Mouse (Mus musculus): ENCODE data around the gene Tle2. TPM values are rescaled to one million over a fixed set of nuclear protein-coding genes. Genes with fewer than 3 reads are reported as not detected.
A peak's percentile ranks its signal among the peaks of the same experiment; 100 is the strongest.

The Tle2 gene
- polyA plus RNA-seq, 2 experiments, result 38.1 to 250 TPM

- peaks cover 17% of the 10 kb centered on the region for H3K4me1 ChIP-seq (ENCODE audit: control insufficient read depth, insufficient read depth, low read length)
- TF ChIP-seq POLR2A (IDR thresholded peaks at IDR 0.05; ENCODE audit: borderline replicate concordance, extremely low read depth, insufficient read depth, insufficient read length), result no peak
- ATAC-seq (ENCODE audit: low FRiP score, low read depth) (no peak), DNase-seq (ENCODE audit: low spot score) (no peak)
- H3K27ac ChIP-seq (replicated peaks; ENCODE audit: low read depth, low read length), result no peak overlapping the region
- peaks cover 13% of the 10 kb centered on the region; the same call in 1 of the 2 replicates for H3K36me3 ChIP-seq (ENCODE audit: control insufficient read depth, insufficient read depth, low read length)
- no peaks in the 10 kb centered on the region for H3K27me3 ChIP-seq (ENCODE audit: control insufficient read depth, insufficient read depth, low read length)
- H3K9ac ChIP-seq (ENCODE audit: low read depth, low read length, severe bottlenecking), result peak overlapping the region; percentile 90
- WGBS, result 71% methylated on average over 1 of the region's 1 CpGs
- no peaks in the 10 kb centered on the region for H3K9me3 ChIP-seq (ENCODE audit: control insufficient read depth, low read length)
- H3K4me3 ChIP-seq (replicated peaks; ENCODE audit: low read length), result peak overlapping the region; percentile 93
- H3K4me2 ChIP-seq (replicated peaks; ENCODE audit: low read depth, low read length, severe bottlenecking), result peak overlapping the region; percentile 94
Measured at GRCm38 (mm10) chr10:81543633-81544032, 30.7 kb upstream of the Tle2 start.

- TF ChIP-seq POLR2A (IDR thresholded peaks at IDR 0.05; ENCODE audit: borderline replicate concordance, extremely low read depth, insufficient read depth, insufficient read length), result 0 out of 2 replicates have a peak, but pooled peaks have one; percentile 66
- 0% methylated on average over 54 of the region's 93 CpGs for WGBS
- DNase-seq (ENCODE audit: low spot score), result no peak
- Histone ChIP-seq H3K9ac (ENCODE audit: low read depth, low read length, severe bottlenecking) (peak overlapping the region; percentile 90), H3K27ac (replicated peaks; ENCODE audit: low read depth, low read length) (peak overlapping the region; percentile 76), H3K9me3 (ENCODE audit: control insufficient read depth, low read length) (no peaks in the 10 kb centered on the region), H3K4me1 (ENCODE audit: control insufficient read depth, insufficient read depth, low read length) (peaks cover 17% of the 10 kb centered on the region), H3K27me3 (ENCODE audit: control insufficient read depth, insufficient read depth, low read length) (no peaks in the 10 kb centered on the region), H3K4me3 (replicated peaks; ENCODE audit: low read length) (peak overlapping the region; percentile 93), H3K4me2 (replicated peaks; ENCODE audit: low read depth, low read length, severe bottlenecking) (peak overlapping the region; percentile 94), H3K36me3 (ENCODE audit: control insufficient read depth, insufficient read depth, low read length) (peaks cover 9% of the 10 kb centered on the region; the same call in 1 of the 2 replicates)
- peak; percentile 24 for ATAC-seq (ENCODE audit: low FRiP score, low read depth)
Measured at GRCm38 (mm10) chr10:81544296-81545160, 29.8 kb upstream of the Tle2 start.

- Histone ChIP-seq H3K36me3 (ENCODE audit: control insufficient read depth, insufficient read depth, low read length) (0 out of 2 replicates have a peak, but pooled peaks cover 2% of the 10 kb centered on the region), H3K9me3 (ENCODE audit: control insufficient read depth, low read length) (no peaks in the 10 kb centered on the region), H3K27ac (replicated peaks; ENCODE audit: low read depth, low read length) (peak within 1 kb of the TSS; percentile 76), H3K4me2 (replicated peaks; ENCODE audit: low read depth, low read length, severe bottlenecking) (peak within 1 kb of the TSS; percentile 94), H3K27me3 (ENCODE audit: control insufficient read depth, insufficient read depth, low read length) (no peaks in the 10 kb centered on the region), H3K4me1 (ENCODE audit: control insufficient read depth, insufficient read depth, low read length) (peaks cover 17% of the 10 kb centered on the region), H3K9ac (ENCODE audit: low read depth, low read length, severe bottlenecking) (peak within 1 kb of the TSS; percentile 90), H3K4me3 (replicated peaks; ENCODE audit: low read length) (peak within 1 kb of the TSS; percentile 93)
- DNase-seq (ENCODE audit: low spot score), result peak; percentile 98
- ATAC-seq (ENCODE audit: low FRiP score, low read depth), result peak; percentile 97
- 2% methylated on average over 47 of the region's 59 CpGs for WGBS
- 0 out of 2 replicates have a peak, but pooled peaks have one; percentile 30 for TF ChIP-seq POLR2A (IDR thresholded peaks at IDR 0.05; ENCODE audit: borderline replicate concordance, extremely low read depth, insufficient read depth, insufficient read length)
Measured at GRCm38 (mm10) chr10:81545161-81545747, 29.1 kb upstream of the Tle2 start, which contains the start of gene Gna11. TSS of gene Gna11 (minus strand) at chr10:81545190.

- Histone ChIP-seq H3K27me3 (ENCODE audit: control insufficient read depth, insufficient read depth, low read length) (no peaks in the 10 kb centered on the region), H3K27ac (replicated peaks; ENCODE audit: low read depth, low read length) (no peak overlapping the region), H3K9me3 (ENCODE audit: control insufficient read depth, low read length) (no peaks in the 10 kb centered on the region), H3K4me2 (replicated peaks; ENCODE audit: low read depth, low read length, severe bottlenecking) (no peak overlapping the region), H3K4me1 (ENCODE audit: control insufficient read depth, insufficient read depth, low read length) (peaks cover 19% of the 10 kb centered on the region), H3K36me3 (ENCODE audit: control insufficient read depth, insufficient read depth, low read length) (no peaks in the 10 kb centered on the region), H3K4me3 (replicated peaks; ENCODE audit: low read length) (no peak overlapping the region), H3K9ac (ENCODE audit: low read depth, low read length, severe bottlenecking) (no peak overlapping the region)
- TF ChIP-seq POLR2A (IDR thresholded peaks at IDR 0.05; ENCODE audit: borderline replicate concordance, extremely low read depth, insufficient read depth, insufficient read length), result no peak
- 81% methylated on average over 5 of the region's 5 CpGs for WGBS
- DNase-seq (ENCODE audit: low spot score), result no peak
- no peak for ATAC-seq (ENCODE audit: low FRiP score, low read depth)
Measured at GRCm38 (mm10) chr10:81546332-81546731, 28.0 kb upstream of the Tle2 start.

- Histone ChIP-seq H3K9me3 (ENCODE audit: control insufficient read depth, low read length) (no peaks in the 10 kb centered on the region), H3K27ac (replicated peaks; ENCODE audit: low read depth, low read length) (no peak overlapping the region), H3K4me2 (replicated peaks; ENCODE audit: low read depth, low read length, severe bottlenecking) (no peak overlapping the region), H3K27me3 (ENCODE audit: control insufficient read depth, insufficient read depth, low read length) (no peaks in the 10 kb centered on the region), H3K9ac (ENCODE audit: low read depth, low read length, severe bottlenecking) (no peak overlapping the region), H3K36me3 (ENCODE audit: control insufficient read depth, insufficient read depth, low read length) (no peaks in the 10 kb centered on the region), H3K4me3 (replicated peaks; ENCODE audit: low read length) (no peak overlapping the region), H3K4me1 (ENCODE audit: control insufficient read depth, insufficient read depth, low read length) (peaks cover 25% of the 10 kb centered on the region)
- ATAC-seq (ENCODE audit: low FRiP score, low read depth) (no peak), DNase-seq (ENCODE audit: low spot score) (no peak)
- WGBS, result 94% methylated on average over 13 of the region's 13 CpGs
- no peak for TF ChIP-seq POLR2A (IDR thresholded peaks at IDR 0.05; ENCODE audit: borderline replicate concordance, extremely low read depth, insufficient read depth, insufficient read length)
Measured at GRCm38 (mm10) chr10:81546788-81547571, 27.4 kb upstream of the Tle2 start.
